Mouse (Mus musculus) intestine, embryonic 15.5 days (tissue): Measurements from ENCODE around the gene Hsd11b2. TPM values are rescaled to one million over a fixed set of nuclear protein-coding genes. Genes with fewer than 3 reads are reported as not detected.

Experiments
- ATAC-seq: fragments of 200-750 bp; cut with Nextera tagmentation; 2 replicates; pipeline ENCODE4 v1.8.0; 2017; ENCODE audit warnings: moderate TSS enrichment, moderate library complexity
- H3K27ac ChIP-seq: fragments of 300-500 bp; sonication (generic); 2 replicates; pipeline ENCODE4 v1.5.1; 2015; ENCODE audit warnings: mild to moderate bottlenecking, inconsistent platforms
- H3K27me3 ChIP-seq: fragments of 300-500 bp; sonication (generic); replicated peaks from 2 replicates; pipeline ENCODE4 v1.6.1; 2015; ENCODE audit warnings: inconsistent platforms
- H3K36me3 ChIP-seq: fragments of 300-500 bp; sonication (generic); 2 replicates; pipeline ENCODE4 v1.6.1; 2015; ENCODE audit warnings: inconsistent platforms
- H3K4me1 ChIP-seq: fragments of 300-500 bp; sonication (generic); replicated peaks from 2 replicates; pipeline ENCODE4 v1.6.1; 2015; ENCODE audit warnings: inconsistent platforms
- H3K4me2 ChIP-seq: fragments of 300-500 bp; sonication (generic); replicated peaks from 2 replicates; pipeline ENCODE4 v1.6.1; 2015; ENCODE audit warnings: mild to moderate bottlenecking, inconsistent platforms
- H3K4me3 ChIP-seq: fragments of 300-500 bp; sonication (generic); replicated peaks from 2 replicates; pipeline ENCODE4 v1.5.1; 2015; ENCODE audit warnings: inconsistent platforms
- H3K9ac ChIP-seq: fragments of 300-500 bp; sonication (generic); 2 replicates; pipeline ENCODE4 v1.6.1; 2015; ENCODE audit warnings: inconsistent platforms
- H3K9me3 ChIP-seq: fragments of 300-500 bp; sonication (generic); 2 replicates; pipeline ENCODE4 v1.6.1; 2016; ENCODE audit warnings: inconsistent platforms
- WGBS: fragments of 180-500 bp; shearing (Covaris S2); methylation state at CpG from one replicate; pipeline ENCODE4 v1.1.7; 2015; 5-methylcytosine and 5-hydroxymethylcytosine counted together
- polyA plus RNA-seq: library from polyadenylated mRNA; unstranded; fragments of >200 nt; fragmentation: Nextera tagmentation; extraction: Ambion mirVana; gene quantifications from 2 replicates; pipeline ENCODE4 v1.2.1, GENCODE M21; 2015

Gene Hsd11b2
- polyA plus RNA-seq, 1 experiment from 2014 or later, result 2.7 TPM

DNA sequence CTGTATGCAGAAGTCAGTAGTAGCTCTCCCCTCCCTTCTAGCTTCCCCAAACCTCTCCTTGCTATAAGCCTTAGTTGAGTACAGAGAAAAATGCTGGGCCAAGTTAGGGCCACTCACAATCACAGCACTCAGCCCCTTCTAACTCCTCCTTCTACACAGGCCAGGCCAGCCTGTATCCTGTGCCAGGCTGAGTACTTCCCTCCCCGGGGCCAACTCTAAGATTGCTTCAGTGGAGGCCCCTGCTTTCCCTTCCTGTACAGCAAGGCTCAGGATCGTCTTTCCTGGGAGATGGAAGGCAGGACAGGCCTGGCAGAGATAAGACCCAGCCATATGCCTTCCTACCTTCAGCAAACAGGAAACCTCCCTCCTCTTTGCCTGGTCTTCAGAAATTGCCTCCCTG is 14.9 kb downstream of the Hsd11b2 start:
- H3K9me3 ChIP-seq, result no peaks in the 10 kb centered on the region
- H3K27me3 ChIP-seq, result no peaks in the 10 kb centered on the region
- no peak overlapping the region for H3K4me3 ChIP-seq
- peaks cover 19% of the 10 kb centered on the region for H3K4me1 ChIP-seq
- H3K36me3 ChIP-seq, result peaks cover 9% of the 10 kb centered on the region
- peak; percentile 58 for ATAC-seq
- 0 out of 2 replicates have a peak overlapping the region, but pooled peaks have one; percentile 5 for H3K9ac ChIP-seq
- no peak overlapping the region for H3K4me2 ChIP-seq
- peak overlapping the region; percentile 59 for H3K27ac ChIP-seq
- 21% methylated on average over 2 of the region's 2 CpGs for whole genome bisulfite sequencing

DNA sequence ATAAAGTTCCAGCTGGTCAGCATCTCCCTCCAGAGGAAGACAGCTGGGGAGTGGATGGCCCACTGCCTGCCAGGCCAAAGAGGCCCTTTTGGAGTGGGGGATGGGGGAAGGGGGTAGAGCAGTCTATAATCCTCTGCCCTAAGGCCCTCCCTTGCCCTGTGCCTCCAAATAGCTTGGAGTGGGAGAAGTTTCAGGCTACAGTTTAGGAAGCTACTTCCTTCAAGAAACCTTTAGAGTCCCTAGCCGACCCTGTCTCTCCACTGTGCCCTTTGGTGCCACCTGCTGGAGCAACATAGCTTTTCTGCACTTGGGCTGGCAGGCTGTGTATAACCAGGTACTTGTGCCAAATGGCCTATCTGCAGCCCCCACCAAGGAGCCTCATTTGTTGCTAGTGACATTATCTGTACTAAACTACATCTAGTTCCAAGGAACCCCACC is 15.4 kb downstream of the Hsd11b2 start:
- H3K9ac ChIP-seq, result 0 out of 2 replicates have a peak overlapping the region, but pooled peaks have one; percentile 5
- H3K27me3 ChIP-seq, result no peaks in the 10 kb centered on the region
- peak; percentile 84 for ATAC-seq
- 0% methylated on average over 1 of the region's 1 CpGs for WGBS
- H3K9me3 ChIP-seq, result no peaks in the 10 kb centered on the region
- H3K36me3 ChIP-seq, result peaks cover 13% of the 10 kb centered on the region
- H3K4me1 ChIP-seq, result peaks cover 19% of the 10 kb centered on the region
- H3K4me2 ChIP-seq, result no peak overlapping the region
- H3K4me3 ChIP-seq, result no peak overlapping the region
- H3K27ac ChIP-seq, result peak overlapping the region; percentile 59

DNA sequence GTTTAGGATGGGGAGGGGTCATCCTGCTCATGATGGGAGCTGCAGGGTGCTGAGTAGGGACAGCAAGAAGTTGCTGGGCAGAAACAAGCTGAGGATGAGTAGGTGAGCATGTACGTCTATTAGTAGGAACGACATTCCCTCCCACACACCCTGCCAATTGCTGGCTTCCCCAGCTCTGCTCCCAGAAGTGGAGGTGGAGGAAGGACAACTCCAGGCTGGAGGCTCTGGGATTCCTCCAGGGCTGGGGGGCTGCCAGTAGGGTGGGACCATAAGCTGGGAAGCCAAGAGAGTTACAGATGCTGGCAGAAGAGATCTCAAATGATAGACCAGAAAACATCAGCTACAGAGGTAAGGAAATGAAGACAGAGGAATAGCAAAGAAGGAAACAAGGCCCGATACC is 18.0 kb downstream of the Hsd11b2 start:
- Histone ChIP-seq H3K27ac (no peak overlapping the region), H3K9me3 (no peaks in the 10 kb centered on the region), H3K4me3 (no peak overlapping the region), H3K36me3 (peaks cover 15% of the 10 kb centered on the region), H3K27me3 (no peaks in the 10 kb centered on the region), H3K4me2 (no peak overlapping the region), H3K9ac (no peak overlapping the region), H3K4me1 (peaks cover 19% of the 10 kb centered on the region)
- ATAC-seq, result no peak
- 96% methylated on average over 3 of the region's 3 CpGs for WGBS

DNA sequence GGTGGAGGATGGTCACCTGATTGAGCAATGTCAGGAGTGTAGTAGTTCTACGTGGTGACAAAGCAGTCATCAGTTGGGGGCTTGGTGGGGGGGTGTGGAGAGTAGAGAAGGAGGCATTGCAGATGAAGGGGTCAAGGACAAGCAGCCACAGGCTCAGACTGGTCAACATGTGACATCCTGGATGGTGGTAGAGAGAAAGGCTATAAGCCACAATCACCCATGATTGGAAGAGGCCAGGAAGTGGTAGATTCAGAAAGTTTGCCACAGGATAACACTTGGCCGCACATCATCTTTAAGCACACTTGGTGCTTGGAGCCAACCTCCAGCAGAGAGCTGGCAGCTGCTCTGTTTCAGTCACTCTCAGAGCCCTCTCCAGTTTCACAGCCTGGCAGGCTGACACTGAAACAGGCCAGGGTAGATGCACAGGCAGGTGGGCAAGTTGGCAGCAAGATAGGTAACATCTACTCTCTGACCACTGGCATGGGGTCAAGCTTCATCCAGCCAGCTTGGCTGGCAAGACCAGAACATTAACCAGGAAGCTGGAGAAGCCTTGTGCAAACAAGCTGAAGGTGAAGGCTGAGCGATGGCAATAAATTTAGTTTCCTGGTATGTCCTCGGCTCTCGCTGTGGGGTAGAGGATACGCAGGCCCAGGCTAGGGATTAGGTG is 18.6 kb downstream of the Hsd11b2 start:
- Histone ChIP-seq H3K4me1 (peaks cover 19% of the 10 kb centered on the region), H3K4me2 (no peak overlapping the region), H3K27ac (no peak overlapping the region), H3K27me3 (no peaks in the 10 kb centered on the region), H3K9me3 (no peaks in the 10 kb centered on the region), H3K36me3 (peaks cover 15% of the 10 kb centered on the region), H3K9ac (no peak overlapping the region), H3K4me3 (no peak overlapping the region)
- WGBS, result 69% methylated on average over 6 of the region's 6 CpGs
- no peak for ATAC-seq

DNA sequence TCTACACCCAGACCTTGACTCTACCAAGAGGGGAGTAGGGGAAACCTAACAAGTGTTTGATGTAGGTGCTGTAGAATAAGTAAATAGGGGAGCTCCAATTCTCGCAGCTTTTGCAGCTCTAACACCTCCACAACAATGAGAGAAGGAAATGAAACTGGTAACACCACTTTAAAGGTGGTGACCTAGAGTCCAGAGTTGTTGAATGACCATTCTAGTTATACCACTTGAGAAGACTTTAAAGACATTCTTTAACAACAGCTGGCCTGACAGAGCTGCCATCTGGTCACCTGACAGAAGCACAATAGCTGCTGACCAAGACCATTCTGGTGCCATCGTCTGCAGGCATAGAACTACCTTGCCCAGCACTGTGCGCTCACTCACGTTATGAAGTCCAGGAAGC is 20.4 kb downstream of the Hsd11b2 start:
- no peak for ATAC-seq
- Histone ChIP-seq H3K4me2 (no peak overlapping the region), H3K9ac (no peak overlapping the region), H3K9me3 (no peaks in the 10 kb centered on the region), H3K27me3 (no peaks in the 10 kb centered on the region), H3K4me3 (no peak overlapping the region), H3K27ac (no peak overlapping the region), H3K4me1 (peaks cover 10% of the 10 kb centered on the region; the same call in 1 of the 2 replicates), H3K36me3 (peaks cover 15% of the 10 kb centered on the region)
- 83% methylated on average over 4 of the region's 4 CpGs for WGBS

DNA sequence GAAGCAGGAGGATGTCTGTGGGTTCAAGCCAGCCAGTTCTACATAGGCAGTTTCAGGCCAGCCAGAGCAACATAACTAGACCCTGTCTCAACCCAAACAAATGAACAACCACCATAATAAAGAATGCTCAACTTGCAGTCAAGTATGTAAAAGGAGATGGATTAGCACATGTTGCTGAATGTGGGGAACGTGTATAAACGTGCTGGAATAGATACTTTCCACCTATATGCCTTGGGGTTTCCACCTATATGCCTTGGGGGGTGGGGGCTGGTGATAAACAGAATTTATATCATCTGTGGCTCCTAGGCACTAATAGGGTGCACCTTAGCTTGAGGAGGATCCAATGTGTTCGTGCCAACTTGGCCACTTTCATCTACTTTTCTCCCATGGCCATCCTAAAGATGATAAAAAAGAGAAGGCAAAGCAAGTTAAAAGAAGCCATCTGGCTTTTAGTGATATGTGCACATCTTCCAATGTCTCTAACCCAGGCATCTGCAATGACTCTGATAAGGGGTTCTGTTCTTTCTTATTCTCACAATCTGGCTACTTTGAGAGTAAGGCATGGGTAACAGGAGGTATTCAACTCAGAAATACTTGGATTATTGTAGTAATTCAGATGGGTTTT is 23.6 kb downstream of the Hsd11b2 start:
- H3K4me3 ChIP-seq, result no peak overlapping the region
- no peak overlapping the region for H3K9ac ChIP-seq
- no peaks in the 10 kb centered on the region for H3K9me3 ChIP-seq
- peaks cover 6% of the 10 kb centered on the region; the same call in 1 of the 2 replicates for H3K36me3 ChIP-seq
- WGBS, result 84% methylated on average over 3 of the region's 3 CpGs
- H3K27ac ChIP-seq, result no peak overlapping the region
- ATAC-seq, result no peak
- no peak overlapping the region for H3K4me2 ChIP-seq
- peaks cover 14% of the 10 kb centered on the region for H3K4me1 ChIP-seq
- no peaks in the 10 kb centered on the region for H3K27me3 ChIP-seq

DNA sequence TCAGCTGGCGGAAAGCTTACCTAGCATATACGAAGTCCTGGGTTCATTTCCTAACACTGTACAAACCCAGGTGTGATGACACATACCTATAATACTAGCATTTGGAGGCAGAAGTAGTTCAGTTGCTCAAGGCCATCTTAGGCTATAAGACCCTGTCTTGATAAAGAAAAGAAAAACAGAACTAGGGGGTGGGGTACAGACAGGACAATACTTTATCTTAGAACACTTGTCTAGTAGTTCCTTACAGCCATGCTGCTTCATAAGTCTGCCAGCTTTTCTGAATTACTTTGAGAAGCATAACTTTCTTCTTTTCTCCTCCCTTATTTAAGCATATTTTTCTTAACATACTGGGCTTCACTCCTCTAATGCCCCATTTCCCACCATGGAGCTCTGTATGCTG is 24.3 kb downstream of the Hsd11b2 start:
- ATAC-seq, result no peak

DNA sequence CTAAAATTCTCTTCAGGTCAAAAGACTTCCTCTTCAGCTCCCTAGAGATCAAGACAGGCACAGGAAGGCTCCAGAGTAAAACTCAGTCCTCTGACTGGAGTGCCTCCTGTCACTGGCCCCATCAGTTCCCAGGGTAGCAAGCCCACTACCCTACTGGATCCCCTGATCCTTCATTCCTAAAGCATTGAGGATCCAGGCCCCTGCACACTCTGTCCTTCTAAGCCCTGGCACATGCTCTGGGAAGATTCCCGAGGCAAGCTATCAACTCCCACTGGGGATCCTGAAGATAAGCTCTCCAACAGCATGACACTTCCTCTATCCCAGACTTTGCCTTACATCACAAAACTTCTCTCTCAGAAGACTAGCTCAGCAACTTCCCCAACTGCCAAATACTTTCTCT is 25.1 kb downstream of the Hsd11b2 start:
- Histone ChIP-seq H3K4me2 (no peak overlapping the region), H3K4me3 (no peak overlapping the region), H3K36me3 (peaks cover 3% of the 10 kb centered on the region; the same call in 1 of the 2 replicates), H3K9me3 (no peaks in the 10 kb centered on the region), H3K27ac (0 out of 2 replicates have a peak overlapping the region, but pooled peaks have one; percentile 36), H3K9ac (no peak overlapping the region; the same call in 1 of the 2 replicates), H3K4me1 (peaks cover 12% of the 10 kb centered on the region), H3K27me3 (no peaks in the 10 kb centered on the region)
- ATAC-seq, result no peak
- 21% methylated on average over 1 of the region's 1 CpGs for WGBS

More for the DNA sequence above, 24.3 kb downstream of the Hsd11b2 start:
- no peaks in the 10 kb centered on the region for H3K9me3 ChIP-seq
- no peak overlapping the region for H3K4me3 ChIP-seq
- H3K27ac ChIP-seq, result no peak overlapping the region
- H3K36me3 ChIP-seq, result peaks cover 6% of the 10 kb centered on the region; the same call in 1 of the 2 replicates
- H3K9ac ChIP-seq, result no peak overlapping the region
- 84% methylated on average over 2 of the region's 2 CpGs for WGBS
- H3K27me3 ChIP-seq, result no peaks in the 10 kb centered on the region
- H3K4me1 ChIP-seq, result peaks cover 12% of the 10 kb centered on the region
- no peak overlapping the region for H3K4me2 ChIP-seq

DNA sequence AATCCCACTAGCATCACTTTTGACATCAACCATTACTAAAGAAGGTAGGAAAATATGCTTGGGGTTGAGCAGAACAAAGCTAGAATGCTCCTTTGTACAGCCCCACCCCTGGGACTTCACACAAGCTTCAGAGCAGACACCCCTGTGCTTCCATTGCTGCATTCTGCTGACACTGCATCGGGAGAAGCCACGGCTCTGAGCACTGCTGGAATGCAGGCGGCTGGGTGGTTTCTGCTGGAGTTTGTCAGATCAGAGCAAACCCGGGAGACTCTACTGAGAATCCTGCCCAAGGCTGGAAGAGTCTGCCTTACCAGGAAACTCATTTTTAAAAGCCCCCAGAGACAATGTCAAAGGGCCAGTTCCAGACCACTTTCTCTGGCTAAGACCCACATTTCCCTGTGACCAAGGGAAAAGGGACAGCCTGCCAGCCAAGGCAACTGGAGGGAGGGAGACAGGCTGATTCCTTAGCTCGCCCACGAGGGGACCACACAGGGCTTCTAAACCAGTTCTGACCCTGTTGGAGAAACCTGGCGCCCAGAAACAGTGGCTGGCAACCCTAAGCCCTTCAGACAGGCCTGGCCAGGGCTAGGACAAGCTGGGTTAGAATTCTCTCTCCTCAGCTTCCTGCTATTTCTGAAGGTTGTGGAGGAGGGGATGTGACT is 26.1 kb downstream of the Hsd11b2 start:
- Histone ChIP-seq H3K4me3 (no peak overlapping the region), H3K9me3 (no peaks in the 10 kb centered on the region), H3K27me3 (no peaks in the 10 kb centered on the region), H3K4me1 (peaks cover 12% of the 10 kb centered on the region), H3K9ac (no peak overlapping the region), H3K27ac (0 out of 2 replicates have a peak overlapping the region, but pooled peaks have one; percentile 54), H3K36me3 (no peaks in the 10 kb centered on the region), H3K4me2 (no peak overlapping the region)
- WGBS, result 44% methylated on average over 7 of the region's 7 CpGs
- 0 out of 2 replicates have a peak, but pooled peaks have one; percentile 47 for ATAC-seq

DNA sequence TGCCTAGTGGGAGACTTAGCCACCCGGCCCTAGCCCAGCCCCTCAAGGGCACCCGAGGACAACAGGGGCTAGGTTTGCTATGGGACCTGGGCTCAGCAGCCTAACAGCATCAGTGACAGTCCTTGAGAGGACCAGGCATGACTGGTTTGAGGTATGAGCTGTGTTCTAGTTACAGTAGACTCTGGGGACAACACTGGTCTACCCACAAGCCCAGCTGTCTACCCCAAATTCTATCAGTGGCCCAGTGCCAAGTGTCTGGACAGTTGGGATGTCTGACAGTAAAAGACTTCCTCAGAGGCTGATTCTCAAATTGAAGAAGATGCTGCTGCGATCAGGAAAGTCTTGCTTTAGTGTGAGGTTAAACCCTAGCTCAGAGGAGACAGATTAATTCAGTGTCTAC is 26.7 kb downstream of the Hsd11b2 start:
- H3K27me3 ChIP-seq, result no peaks in the 10 kb centered on the region
- peaks cover 12% of the 10 kb centered on the region for H3K4me1 ChIP-seq
- no peak overlapping the region for H3K4me2 ChIP-seq
- no peak overlapping the region for H3K4me3 ChIP-seq
- 72% methylated on average over 3 of the region's 3 CpGs for WGBS
- no peak overlapping the region for H3K9ac ChIP-seq
- no peaks in the 10 kb centered on the region for H3K9me3 ChIP-seq
- 0 out of 2 replicates have a peak overlapping the region, but pooled peaks have one; percentile 54 for H3K27ac ChIP-seq
- no peak for ATAC-seq
- no peaks in the 10 kb centered on the region for H3K36me3 ChIP-seq

DNA sequence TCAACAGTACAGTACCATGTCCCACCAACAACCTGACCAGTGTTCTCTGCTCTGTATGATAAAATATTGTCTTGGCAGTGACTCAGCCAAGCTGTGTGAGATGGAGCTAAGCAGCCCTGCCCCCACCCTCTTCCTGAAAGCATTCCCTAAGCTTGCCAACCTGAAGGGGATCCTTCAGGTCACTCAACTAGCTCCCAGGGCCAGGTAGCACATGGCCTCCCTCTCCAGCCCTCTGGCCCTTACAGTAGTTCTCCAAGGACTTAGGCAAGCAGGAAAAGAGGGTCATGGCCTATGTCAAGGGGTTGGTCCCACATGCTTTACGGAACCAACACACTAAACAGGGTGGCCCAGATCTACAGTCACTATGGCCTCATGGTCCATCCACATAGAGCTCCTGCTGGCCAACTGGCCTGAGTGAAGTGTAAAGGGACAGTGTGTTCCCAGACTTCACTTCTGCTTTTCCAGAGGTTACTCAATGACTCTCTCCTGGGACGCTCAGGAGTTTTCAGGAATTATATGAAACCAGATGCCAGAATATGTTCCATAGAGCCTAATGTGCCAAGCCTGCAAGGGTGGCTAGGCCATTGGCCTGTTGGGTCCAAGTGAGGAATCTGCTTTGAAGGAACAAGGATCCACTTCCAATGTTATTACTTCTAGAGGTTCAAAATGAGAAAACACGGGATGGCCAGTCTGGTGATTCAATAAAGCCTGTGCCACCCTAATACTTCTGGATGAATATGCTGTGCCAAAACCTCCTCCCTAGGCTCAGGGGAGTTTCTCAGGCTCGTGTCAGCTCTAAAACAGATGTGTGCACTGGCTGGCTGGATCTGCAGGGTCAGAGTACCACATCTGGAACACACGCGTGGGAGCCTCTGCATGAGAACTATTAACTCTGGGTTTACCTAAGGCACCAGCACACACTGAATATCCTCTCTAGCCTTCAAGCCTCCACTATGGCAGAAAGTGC is 28.1 kb downstream of the Hsd11b2 start:
- no peak overlapping the region for H3K4me3 ChIP-seq
- ATAC-seq, result no peak
- H3K9me3 ChIP-seq, result no peaks in the 10 kb centered on the region
- no peak overlapping the region for H3K27ac ChIP-seq
- H3K36me3 ChIP-seq, result no peaks in the 10 kb centered on the region
- H3K9ac ChIP-seq, result no peak overlapping the region
- no peaks in the 10 kb centered on the region for H3K27me3 ChIP-seq
- no peak overlapping the region for H3K4me2 ChIP-seq
- peaks cover 13% of the 10 kb centered on the region for H3K4me1 ChIP-seq
- 79% methylated on average over 6 of the region's 6 CpGs for WGBS
